Mouse (Mus musculus) liver, embryonic 13.5 days (tissue): Measurements from ENCODE around the gene 2900026A02Rik. TPM values are rescaled to one million over a fixed set of nuclear protein-coding genes. Genes with fewer than 3 reads are reported as not detected.

Experiments used
- ATAC-seq: fragments of 200-750 bp; cut with Nextera tagmentation; 2 replicates; pipeline ENCODE4 v1.8.0; 2017; ENCODE audit warnings: low read depth, mild to moderate bottlenecking, moderate number of reproducible peaks, moderate library complexity
- DNase-seq: peaks from one replicate; pipeline ENCODE4 v3.0.0; 2022
- H3K27ac ChIP-seq: fragments of 300-500 bp; sonication (generic); 2 replicates; pipeline ENCODE4 v1.5.1; 2015; ENCODE audit warnings: moderate library complexity, mild to moderate bottlenecking, inconsistent platforms
- H3K27me3 ChIP-seq: fragments of 300-500 bp; sonication (generic); 2 replicates; pipeline ENCODE4 v1.6.1; 2015; ENCODE audit warnings: mild to moderate bottlenecking, inconsistent platforms
- H3K36me3 ChIP-seq: fragments of 300-500 bp; sonication (generic); 2 replicates; pipeline ENCODE4 v1.6.1; 2015; ENCODE audit warnings: mild to moderate bottlenecking, inconsistent platforms
- H3K4me1 ChIP-seq: fragments of 300-500 bp; sonication (generic); replicated peaks from 2 replicates; pipeline ENCODE4 v1.6.1; 2015; ENCODE audit warnings: inconsistent platforms
- H3K4me2 ChIP-seq: fragments of 300-500 bp; sonication (generic); 2 replicates; pipeline ENCODE4 v1.6.1; 2015; ENCODE audit warnings: inconsistent platforms, mild to moderate bottlenecking, moderate library complexity
- H3K4me3 ChIP-seq: fragments of 300-500 bp; sonication (generic); replicated peaks from 2 replicates; pipeline ENCODE4 v1.5.1; 2015; ENCODE audit warnings: mild to moderate bottlenecking, inconsistent platforms
- H3K9ac ChIP-seq: fragments of 300-500 bp; sonication (generic); 2 replicates; pipeline ENCODE4 v1.6.1; 2015; ENCODE audit warnings: mild to moderate bottlenecking, inconsistent platforms
- H3K9me3 ChIP-seq: fragments of 300-500 bp; sonication (generic); replicated peaks from 2 replicates; pipeline ENCODE4 v1.6.1; 2016; ENCODE audit warnings: inconsistent platforms
- WGBS: fragments of 180-500 bp; shearing (Covaris S2); methylation state at CpG from one replicate; pipeline ENCODE4 v1.1.7; 2015; ENCODE audit not compliant: insufficient replicate concordance; 5-methylcytosine and 5-hydroxymethylcytosine counted together
- polyA plus RNA-seq: library from polyadenylated mRNA; unstranded; fragments of >200 nt; fragmentation: Nextera tagmentation; extraction: Ambion mirVana; gene quantifications from 2 replicates; pipeline ENCODE4 v1.2.1, GENCODE M21; 2015

2900026A02Rik gene
- polyA plus RNA-seq, 1 experiment from 2014 or later = 0.98 TPM

GRCm38 (mm10) chr5:113070017-113070416 is 151.0 kb downstream of the 2900026A02Rik start, which contains the start of gene Crybb2:
Crybb2 (minus strand) TSS chr5:113070117.
- Histone ChIP-seq H3K27me3 (no peaks in the 10 kb centered on the region), H3K4me2 (no peak within 1 kb of the TSS), H3K9me3 (no peaks in the 10 kb centered on the region), H3K4me1 (no peaks in the 10 kb centered on the region), H3K4me3 (no peak within 1 kb of the TSS), H3K27ac (no peak within 1 kb of the TSS), H3K9ac (no peak within 1 kb of the TSS), H3K36me3 (no peaks in the 10 kb centered on the region)
- no peak for DNase-seq
- no peak for ATAC-seq

DNA sequence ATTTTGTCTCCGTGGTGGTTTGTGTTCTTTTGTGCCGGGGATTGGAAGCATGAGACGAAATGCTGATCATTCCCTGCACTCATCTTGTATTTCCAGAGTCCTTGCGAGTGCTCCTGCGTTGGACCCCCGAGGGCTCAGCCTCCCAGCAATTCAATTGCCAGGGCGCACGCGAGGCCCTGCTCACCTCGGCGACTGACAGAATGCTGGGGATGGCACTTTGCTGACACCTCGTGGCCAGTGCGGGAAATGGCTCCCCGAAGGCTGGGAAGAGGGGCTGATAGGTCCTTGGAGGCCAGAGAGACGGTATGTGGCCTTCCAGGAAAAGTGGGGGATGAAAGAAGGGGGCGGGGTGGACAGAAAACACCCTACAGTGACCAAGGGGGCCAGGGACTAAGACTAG is 166.7 kb downstream of the 2900026A02Rik start:
- Histone ChIP-seq H3K4me2 (no peak overlapping the region), H3K9me3 (no peaks in the 10 kb centered on the region), H3K36me3 (no peaks in the 10 kb centered on the region), H3K9ac (no peak overlapping the region), H3K27me3 (no peaks in the 10 kb centered on the region; the same call in 1 of the 2 replicates), H3K27ac (no peak overlapping the region), H3K4me3 (no peak overlapping the region), H3K4me1 (no peaks in the 10 kb centered on the region)
- peak; percentile 13 for DNase-seq
- 5% methylated on average over 16 of the region's 16 CpGs for WGBS
- no peak for ATAC-seq

DNA sequence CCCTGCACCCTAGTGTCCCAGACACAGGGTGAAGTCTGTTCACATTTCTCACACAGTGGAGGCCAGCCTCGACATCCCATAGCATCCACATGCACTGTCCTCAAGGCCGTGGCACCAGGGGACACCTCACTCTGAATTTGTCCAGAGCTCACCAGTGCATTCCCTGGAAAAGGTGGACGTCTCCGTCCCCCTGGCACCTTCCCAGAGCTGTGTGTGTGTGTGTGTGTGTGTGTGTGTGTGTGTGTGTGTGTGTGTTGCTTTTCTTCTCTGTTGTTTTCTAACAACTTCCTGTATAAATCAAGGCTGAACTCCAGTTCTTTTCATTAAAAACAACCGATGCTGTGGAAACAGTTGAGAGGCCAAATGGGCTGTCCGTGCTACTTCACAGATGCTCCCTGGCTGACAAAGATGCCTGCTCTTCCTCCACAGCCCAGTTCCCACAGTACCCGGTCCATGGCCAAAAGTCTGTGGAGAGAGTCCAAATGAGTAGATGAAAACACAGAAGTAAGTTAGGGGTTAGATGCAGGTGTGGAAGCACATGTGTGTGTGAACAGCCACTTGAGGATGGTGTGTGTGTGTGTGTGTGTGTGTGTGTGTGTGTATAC is 170.4 kb downstream of the 2900026A02Rik start:
- DNase-seq = no peak

DNA sequence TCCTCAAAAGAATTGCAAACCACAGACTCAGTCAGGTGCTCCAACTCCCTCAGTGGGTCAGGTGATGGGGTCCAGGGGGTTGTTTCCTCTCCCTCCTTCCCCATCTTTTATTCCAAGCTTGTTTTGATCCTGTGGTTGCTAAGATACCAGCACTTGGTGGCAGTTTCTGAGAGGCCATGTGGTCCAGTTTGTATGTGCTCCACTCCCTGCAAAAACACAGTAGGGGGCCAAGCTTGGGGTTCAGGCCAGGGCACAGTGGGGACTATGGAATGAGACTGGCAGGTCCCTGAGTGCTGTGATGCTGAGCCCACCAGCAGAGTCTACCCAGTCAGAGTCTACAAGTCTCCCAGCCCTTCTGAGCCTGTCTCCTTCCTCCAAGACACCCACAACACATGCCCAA is 171.2 kb downstream of the 2900026A02Rik start:
- Histone ChIP-seq H3K27ac (no peak overlapping the region), H3K4me3 (no peak overlapping the region), H3K9me3 (no peaks in the 10 kb centered on the region), H3K4me1 (no peaks in the 10 kb centered on the region), H3K9ac (no peak overlapping the region), H3K36me3 (no peaks in the 10 kb centered on the region), H3K27me3 (no peaks in the 10 kb centered on the region; the same call in 1 of the 2 replicates), H3K4me2 (no peak overlapping the region)
- ATAC-seq (no peak), DNase-seq (no peak)

More for the DNA sequence above, 170.4 kb downstream of the 2900026A02Rik start:
- 53% methylated on average over 7 of the region's 7 CpGs for WGBS
- Histone ChIP-seq H3K4me1 (no peaks in the 10 kb centered on the region), H3K27ac (no peak overlapping the region), H3K9ac (no peak overlapping the region), H3K27me3 (no peaks in the 10 kb centered on the region; the same call in 1 of the 2 replicates), H3K36me3 (no peaks in the 10 kb centered on the region), H3K4me3 (no peak overlapping the region), H3K9me3 (no peaks in the 10 kb centered on the region), H3K4me2 (no peak overlapping the region)
- no peak for ATAC-seq

DNA sequence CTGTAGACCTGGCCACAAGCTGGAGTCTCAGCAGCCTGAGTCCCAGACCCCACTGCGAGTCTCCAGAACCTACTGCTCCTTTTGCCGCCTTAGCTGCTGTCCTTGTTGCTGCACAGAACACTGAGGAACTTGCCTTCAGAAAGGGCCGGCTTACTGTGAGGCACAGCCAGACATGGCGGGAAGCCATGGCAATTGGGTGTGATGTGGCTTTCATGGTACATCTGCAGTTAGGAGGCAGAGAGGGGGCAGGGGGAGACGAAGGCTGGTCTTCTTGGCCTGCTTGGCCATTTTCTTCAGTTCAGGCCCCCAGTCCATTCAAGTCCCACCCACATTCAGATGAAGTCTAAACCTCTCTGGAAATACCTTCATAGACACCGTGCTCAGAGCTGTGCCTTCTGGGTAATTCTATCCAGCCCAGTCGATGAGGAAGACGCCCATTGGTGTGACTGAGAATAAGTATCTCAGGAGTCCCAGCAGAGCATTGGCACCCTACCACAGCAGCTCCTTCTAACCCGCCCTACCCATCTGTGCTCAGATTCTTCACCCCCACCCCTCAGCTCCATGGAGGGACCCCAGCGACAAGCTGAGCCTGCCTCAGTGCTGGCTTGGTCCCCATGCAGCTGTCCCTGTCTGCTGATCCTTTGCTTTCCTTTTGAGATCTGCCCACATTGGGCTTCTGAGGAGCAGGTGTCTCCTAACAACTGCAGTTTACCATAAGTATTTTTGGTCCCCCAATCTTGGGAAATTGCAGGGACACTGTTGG is 175.3 kb downstream of the 2900026A02Rik start:
- no peak overlapping the region for H3K4me2 ChIP-seq
- no peak overlapping the region for H3K4me3 ChIP-seq
- no peak overlapping the region for H3K9ac ChIP-seq
- no peak overlapping the region for H3K27ac ChIP-seq
- whole genome bisulfite sequencing = 74% methylated on average over 10 of the region's 10 CpGs
- DNase-seq = no peak
- ATAC-seq = no peak
- no peaks in the 10 kb centered on the region for H3K4me1 ChIP-seq
- H3K9me3 ChIP-seq = no peaks in the 10 kb centered on the region
- no peaks in the 10 kb centered on the region for H3K36me3 ChIP-seq
- H3K27me3 ChIP-seq = no peaks in the 10 kb centered on the region

GRCm38 (mm10) chr5:113043531-113043930 is 177.5 kb downstream of the 2900026A02Rik start:
- ATAC-seq = no peak
- Histone ChIP-seq H3K9me3 (no peaks in the 10 kb centered on the region), H3K9ac (no peak overlapping the region), H3K4me2 (no peak overlapping the region), H3K27ac (no peak overlapping the region), H3K4me1 (no peaks in the 10 kb centered on the region), H3K36me3 (no peaks in the 10 kb centered on the region), H3K27me3 (no peaks in the 10 kb centered on the region), H3K4me3 (no peak overlapping the region)
- 79% methylated on average over 8 of the region's 8 CpGs for WGBS
- DNase-seq = no peak

GRCm38 (mm10) chr5:113041567-113042071 is 179.4 kb downstream of the 2900026A02Rik start:
- no peaks in the 10 kb centered on the region for H3K27me3 ChIP-seq
- 25% methylated on average over 5 of the region's 5 CpGs for WGBS
- ATAC-seq = no peak

DNA sequence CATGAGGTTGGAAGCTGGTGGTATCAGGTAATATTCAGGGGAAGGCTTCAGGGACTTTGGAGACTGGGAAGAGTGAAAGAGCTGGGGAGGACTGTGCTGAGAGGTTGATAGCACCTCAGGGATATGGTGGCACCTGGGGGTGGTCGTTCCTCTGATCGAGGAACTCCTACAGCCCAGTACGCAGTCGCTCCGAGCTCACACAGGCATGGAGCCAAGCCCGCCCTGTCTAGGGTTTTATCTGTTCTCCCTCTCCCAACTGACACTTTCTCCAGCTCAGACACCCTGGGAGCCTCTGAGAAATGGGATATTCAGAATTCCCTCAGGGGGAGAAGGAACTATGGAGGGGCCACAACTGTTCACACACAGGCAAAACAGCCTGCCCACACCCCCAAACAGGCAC is 180.3 kb downstream of the 2900026A02Rik start:
- Histone ChIP-seq H3K27ac (no peak overlapping the region), H3K27me3 (no peaks in the 10 kb centered on the region), H3K4me3 (no peak overlapping the region), H3K9ac (no peak overlapping the region), H3K36me3 (no peaks in the 10 kb centered on the region), H3K4me2 (no peak overlapping the region), H3K9me3 (no peaks in the 10 kb centered on the region), H3K4me1 (peaks cover 5% of the 10 kb centered on the region; the same call in 1 of the 2 replicates)
- DNase-seq = no peak
- 69% methylated on average over 6 of the region's 6 CpGs for WGBS
- no peak for ATAC-seq

More at GRCm38 (mm10) chr5:113041567-113042071, 179.4 kb downstream of the 2900026A02Rik start:
- DNase-seq = no peak
- H3K9me3 ChIP-seq = no peaks in the 10 kb centered on the region
- H3K4me3 ChIP-seq = no peak overlapping the region
- no peaks in the 10 kb centered on the region for H3K36me3 ChIP-seq
- H3K4me2 ChIP-seq = no peak overlapping the region
- H3K4me1 ChIP-seq = no peaks in the 10 kb centered on the region
- H3K9ac ChIP-seq = no peak overlapping the region
- H3K27ac ChIP-seq = no peak overlapping the region

- no peak for ATAC-seq
- WGBS = 65% methylated on average over 6 of the region's 6 CpGs
These were observed 182.4 kb downstream of the 2900026A02Rik start for GRCm38 (mm10) chr5:113038601-113039000.

More at GRCm38 (mm10) chr5:113038601-113039000, 182.4 kb downstream of the 2900026A02Rik start:
- H3K9ac ChIP-seq = no peak overlapping the region
- H3K4me3 ChIP-seq = no peak overlapping the region
- H3K36me3 ChIP-seq = no peaks in the 10 kb centered on the region
- no peak overlapping the region for H3K4me2 ChIP-seq
- DNase-seq = no peak
- H3K27me3 ChIP-seq = no peaks in the 10 kb centered on the region
- H3K4me1 ChIP-seq = peaks cover 12% of the 10 kb centered on the region
- no peak overlapping the region for H3K27ac ChIP-seq
- no peaks in the 10 kb centered on the region for H3K9me3 ChIP-seq
